Mouse (Mus musculus) left cerebral cortex, postnatal 14 days (tissue): ENCODE results near the gene Lnpep. TPM values are rescaled to one million over a fixed set of nuclear protein-coding genes. Genes with fewer than 3 reads are reported as not detected.
"Not testable (repeated sequence)": the region's sequence is repeated elsewhere in the genome, so short reads cannot be mapped to it uniquely, and the experiment has no call there.

Experiments used
- DNase-seq, 2 experiments: peaks; one replicate each; pipeline ENCODE4 v3.0.0; 2021 to 2022; ENCODE audit warnings: low spot score in 2 of 2, mixed read lengths in 1 of 2
- intact Hi-C: fragments of 180-260 bp; cut with DNase I; formaldehyde crosslinking; loops from one replicate; pipeline ENCODE4 v1.15.1; 2025
- total RNA-seq, 2 experiments: library from RNA; stranded (reverse); gene quantifications; 2 replicates each; pipeline ENCODE4 v1.2.3; 2021

Lnpep gene
- total RNA-seq, 2 experiments from 2014 or later = 71.8 to 88.7 TPM

DNA sequence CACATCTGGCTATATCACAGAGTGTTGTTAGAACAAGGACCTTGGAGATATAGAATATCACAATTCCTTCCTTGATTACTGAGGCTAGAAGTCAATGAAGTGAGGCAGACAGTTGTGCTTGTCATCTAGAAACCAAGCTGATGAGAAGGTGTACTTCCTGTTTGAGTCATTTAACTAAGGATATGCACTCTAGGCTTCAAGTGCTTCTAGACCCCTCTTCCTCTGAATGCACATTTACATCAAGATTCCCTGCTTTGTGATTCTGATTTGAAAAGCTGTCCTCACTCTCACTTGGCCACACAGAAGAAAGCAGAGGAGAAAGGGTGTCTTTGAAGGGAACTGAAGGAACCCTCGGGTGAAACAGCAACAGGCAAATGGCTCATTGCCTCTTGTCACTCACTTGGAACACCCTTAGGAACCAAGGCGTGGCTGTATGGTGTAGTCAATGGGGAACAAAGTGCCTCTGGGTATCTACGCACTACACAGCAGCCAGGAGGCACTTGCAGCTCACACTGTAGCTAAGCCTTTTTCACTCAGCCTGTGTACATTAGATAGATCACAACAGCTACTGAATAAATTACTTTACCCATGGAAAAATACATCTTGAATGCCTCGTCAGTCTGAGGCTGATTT lies 108.3 kb downstream of the Lnpep start:
- intact Hi-C loops = no loop called here
- no peak for DNase-seq

DNA sequence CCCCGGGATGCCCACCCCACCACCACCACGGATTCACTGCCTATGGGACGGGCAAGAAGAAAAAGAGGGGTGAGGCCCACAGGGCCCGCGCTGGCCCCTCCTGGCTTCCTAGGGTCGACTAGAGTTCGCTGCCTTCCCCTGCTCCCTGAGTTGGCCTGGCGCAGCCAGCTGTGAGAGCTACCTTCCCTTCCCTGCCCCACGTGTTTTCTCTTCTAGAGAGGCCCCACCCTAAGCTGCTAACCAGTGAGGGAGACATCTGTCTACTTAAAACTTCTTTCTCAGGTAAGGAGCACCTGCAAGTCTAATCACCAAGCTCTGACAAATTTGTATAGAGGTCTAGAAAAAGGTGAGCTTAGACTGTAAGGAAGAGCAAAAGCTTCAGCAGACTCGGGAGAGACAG lies 118.2 kb downstream of the Lnpep start:
- intact Hi-C loops = no loop called here
- no peak for DNase-seq

DNA sequence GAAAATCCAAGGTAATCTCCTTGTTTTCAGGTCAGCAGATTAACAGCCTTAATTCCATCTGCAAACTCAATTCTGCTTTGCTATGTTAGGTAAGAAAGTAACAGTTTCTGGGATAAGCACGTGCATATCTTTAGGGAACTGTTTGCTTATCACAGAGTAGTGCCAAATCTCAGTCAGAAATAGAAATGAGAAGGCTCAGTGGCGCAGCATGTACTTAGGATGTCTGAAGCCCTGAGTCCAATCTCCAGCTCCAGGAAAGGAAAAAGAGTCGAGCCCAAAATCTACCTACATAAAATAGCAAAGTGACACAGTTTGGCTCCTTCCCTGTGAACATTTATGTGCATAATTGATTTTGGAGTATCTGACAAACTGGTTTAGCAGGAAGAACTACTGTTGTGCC lies 125.6 kb downstream of the Lnpep start:
- DNase-seq = peak; percentile 30 to 70
- intact Hi-C loops = no loop called here

DNA sequence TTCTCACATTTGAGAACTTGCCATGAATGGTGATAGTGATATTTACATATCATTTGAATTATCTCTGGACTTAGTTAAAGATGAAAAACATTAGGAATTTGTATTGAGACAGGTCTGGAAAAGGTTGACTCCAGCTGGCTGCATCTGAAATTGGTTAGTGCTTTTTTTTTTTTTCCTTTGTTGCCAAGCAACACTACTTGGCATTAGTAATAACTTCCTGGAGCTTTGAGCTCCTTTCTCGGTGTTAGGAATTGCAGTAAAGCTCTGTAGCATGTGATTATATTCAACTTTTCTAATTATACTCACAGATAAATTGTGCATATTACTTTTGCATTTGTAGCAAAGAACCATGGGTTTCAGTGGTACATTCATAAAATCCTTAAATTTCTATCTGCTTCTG lies 126.0 kb downstream of the Lnpep start:
- peak in 1 of 2 experiments; percentile 27 for DNase-seq
- intact Hi-C loops = no loop called here

DNA sequence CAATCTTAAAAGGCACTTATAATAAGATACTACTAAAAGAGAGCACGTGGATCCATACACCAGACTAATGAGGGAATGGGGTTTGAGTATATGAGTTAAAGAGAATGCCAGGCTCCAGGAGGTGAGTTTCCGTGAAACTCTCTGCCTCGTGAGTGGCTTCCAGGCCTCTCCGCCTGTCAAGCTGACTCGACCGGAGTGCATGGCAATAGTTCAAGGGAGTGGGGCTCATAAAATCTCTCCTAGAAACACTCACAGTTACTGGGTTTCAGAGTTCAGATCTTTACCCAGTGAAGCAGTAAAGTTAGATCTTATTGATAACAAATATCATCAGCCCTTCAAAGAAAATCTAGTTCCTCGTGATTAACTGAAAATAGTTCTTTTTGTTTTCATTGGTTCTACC lies 128.1 kb downstream of the Lnpep start:
- intact Hi-C loops = no loop called here
- DNase-seq = no peak

DNA sequence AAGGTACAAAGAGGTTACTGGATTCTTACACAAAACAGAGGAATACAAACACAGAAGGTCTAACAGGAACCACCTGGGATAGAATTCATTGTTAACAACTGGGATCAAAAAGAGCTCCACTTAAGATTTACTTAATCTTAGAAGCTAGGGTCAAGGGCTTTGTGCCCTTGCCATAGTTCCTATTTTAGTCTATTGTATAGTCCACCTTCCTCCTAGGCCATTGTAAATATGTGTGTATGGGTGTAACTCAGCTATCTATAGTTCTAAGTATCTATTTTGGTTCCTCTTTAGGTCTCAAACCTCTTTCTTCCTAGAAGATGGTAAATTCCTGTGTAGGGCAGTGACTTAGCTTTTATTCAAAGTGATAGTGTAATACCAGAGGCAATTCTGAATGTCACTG lies 128.6 kb downstream of the Lnpep start:
- DNase-seq, intact Hi-C loops: not testable (repeated sequence)

DNA sequence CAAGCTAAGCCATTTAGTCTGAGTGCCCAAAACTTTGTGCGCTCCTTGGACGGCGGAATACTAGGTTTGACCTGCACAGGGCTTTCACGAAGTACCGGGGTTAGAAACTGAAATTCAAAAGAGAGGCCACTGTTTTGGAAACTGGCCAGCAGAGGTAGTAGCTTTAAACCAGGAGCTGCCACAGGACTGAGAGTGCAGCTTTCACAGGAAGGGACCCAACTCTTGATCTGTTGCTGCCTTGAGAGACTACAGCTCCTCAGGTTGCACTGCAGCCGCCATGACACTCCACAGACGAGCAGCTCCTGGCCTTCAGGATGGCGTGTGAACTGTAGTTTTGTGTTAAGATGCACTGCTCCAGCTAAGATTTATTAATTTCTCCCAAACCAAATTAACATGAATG lies 132.7 kb downstream of the Lnpep start:
- no peak for DNase-seq
- intact Hi-C loops = no loop called here

DNA sequence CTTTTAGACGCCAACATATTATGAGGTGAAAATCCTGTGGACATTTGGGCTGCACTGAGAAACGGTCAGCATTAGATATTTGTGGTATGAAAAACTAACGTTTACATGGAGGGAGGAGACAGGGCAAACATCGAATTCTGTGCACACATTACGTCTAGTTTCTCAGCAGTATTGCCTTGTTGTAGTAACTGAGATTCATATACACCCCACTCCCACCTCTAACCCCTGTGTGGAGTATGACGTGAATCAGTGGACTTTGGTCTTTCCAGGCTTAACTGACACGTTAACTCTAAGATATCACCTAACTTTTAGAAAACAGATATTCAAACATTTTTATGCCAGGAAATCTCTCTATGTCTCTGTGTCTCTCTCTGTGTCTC lies 133.2 kb downstream of the Lnpep start:
- DNase-seq = no peak
- intact Hi-C loops = no loop called here

DNA sequence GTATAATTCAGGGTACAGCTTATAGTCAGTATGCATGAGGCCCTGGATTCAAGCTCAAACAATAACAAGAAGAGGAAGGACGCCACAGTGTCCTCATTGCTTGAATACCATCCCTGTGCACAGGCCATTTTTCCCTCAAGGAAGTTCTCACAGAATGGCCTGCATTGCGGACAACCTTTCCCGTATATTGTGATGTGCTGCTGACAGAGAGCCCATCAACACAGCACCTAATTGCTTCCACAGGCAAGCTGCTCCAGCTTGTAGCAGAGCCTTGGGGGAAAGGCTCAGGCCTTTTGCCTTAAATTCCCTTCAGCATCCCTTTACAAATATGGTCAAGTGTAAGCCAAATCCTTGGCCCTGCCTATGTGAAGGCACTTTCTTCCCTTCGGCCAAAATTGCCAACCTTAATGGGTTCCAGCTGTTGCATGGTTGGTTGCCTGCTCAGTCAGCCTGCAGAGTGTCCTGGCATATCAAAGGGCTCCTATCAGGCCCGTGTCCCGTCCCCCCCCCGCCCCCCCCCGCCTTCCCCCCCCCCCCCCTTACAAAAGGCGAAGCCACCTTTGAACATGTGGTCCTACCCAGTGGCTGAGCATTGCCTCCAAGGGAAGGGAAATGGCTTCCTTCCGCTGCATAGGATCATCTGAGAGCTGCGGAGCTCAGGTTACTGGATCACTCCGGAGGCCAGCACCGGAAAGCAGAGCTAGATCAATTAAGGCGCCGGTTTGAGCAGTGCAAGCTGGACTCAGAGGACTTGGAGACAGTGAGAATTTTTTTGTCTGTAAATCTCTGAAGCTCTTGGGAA lies 133.8 kb downstream of the Lnpep start:
- DNase-seq = no peak
- intact Hi-C loops = no loop called here

DNA sequence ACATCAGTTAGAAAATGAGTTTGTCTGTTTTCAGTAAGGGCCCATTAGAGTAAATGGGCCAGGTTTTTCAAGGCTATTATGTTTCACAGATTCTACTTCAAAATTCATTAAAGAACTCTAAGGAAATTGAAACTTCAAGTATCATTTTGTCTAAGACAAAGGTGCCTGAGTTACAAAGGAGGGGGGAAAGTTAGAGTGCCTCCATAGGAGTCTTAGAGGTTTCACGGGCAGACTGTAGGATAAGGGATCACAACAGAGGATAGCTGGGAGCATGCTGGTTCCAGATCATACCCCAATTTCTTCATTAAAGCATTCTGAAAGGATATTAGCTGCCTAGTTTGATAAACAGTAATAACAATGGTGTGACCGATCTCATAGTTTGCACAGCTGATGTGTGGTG lies 139.1 kb downstream of the Lnpep start:
- no peak for DNase-seq
- intact Hi-C loops = no loop called here

Other genes starting within 250 kb of the Lnpep start
- 10 to 100 TPM; 73.1 to 73.6 TPM for gene Lix1, start 222.4 kb downstream of the Lnpep start, total RNA-seq
- gene Vmn2r90, start 78.7 kb upstream of the Lnpep start, total RNA-seq = not detected
- 10 to 100 TPM; 76.9 to 80.9 TPM for gene Spaca6, start 202.1 kb upstream of the Lnpep start, total RNA-seq
- under 1 TPM; 0.26 to 0.32 TPM for gene Has1, start 230.2 kb upstream of the Lnpep start, total RNA-seq